Mouse (Mus musculus) hindbrain, embryonic 16.5 days (tissue): ENCODE results near the gene Itgae. TPM values are rescaled to one million over a fixed set of nuclear protein-coding genes. Genes with fewer than 3 reads are reported as not detected.

Experiments
- ATAC-seq: fragments of 200-750 bp; cut with Nextera tagmentation; 2 replicates; pipeline ENCODE4 v1.8.0; 2017; ENCODE audit warnings: moderate TSS enrichment, moderate library complexity
- H3K27ac ChIP-seq: fragments of 300-500 bp; sonication (generic); 2 replicates; pipeline ENCODE4 v1.5.1; 2014; ENCODE audit warnings: low read depth, mild to moderate bottlenecking, control low read depth, low read length, moderate library complexity
- H3K27me3 ChIP-seq: fragments of 300-500 bp; sonication (generic); replicated peaks from 2 replicates; pipeline ENCODE4 v1.6.1; 2014; ENCODE audit warnings: low read length; ENCODE audit not compliant: control insufficient read depth, insufficient read depth
- H3K36me3 ChIP-seq: fragments of 300-500 bp; sonication (generic); 2 replicates; pipeline ENCODE4 v1.6.1; 2014; ENCODE audit warnings: mild to moderate bottlenecking, low read length, moderate library complexity, mixed read lengths; ENCODE audit not compliant: control insufficient read depth, insufficient read depth
- H3K4me1 ChIP-seq: fragments of 300-500 bp; sonication (generic); 2 replicates; pipeline ENCODE4 v1.6.1; 2014; ENCODE audit warnings: low read depth, low read length; ENCODE audit not compliant: control insufficient read depth, insufficient read depth
- H3K4me2 ChIP-seq: fragments of 300-500 bp; sonication (generic); 2 replicates; pipeline ENCODE4 v1.6.1; 2014; ENCODE audit warnings: mild to moderate bottlenecking, low read length, control low read depth, moderate library complexity
- H3K4me3 ChIP-seq: fragments of 300-500 bp; sonication (generic); 2 replicates; pipeline ENCODE4 v1.5.1; 2014; ENCODE audit warnings: mild to moderate bottlenecking, low read length, control low read depth, moderate library complexity
- H3K9ac ChIP-seq: fragments of 300-500 bp; sonication (generic); 2 replicates; pipeline ENCODE4 v1.6.1; 2014; ENCODE audit warnings: low read depth, mild to moderate bottlenecking, control low read depth, low read length, moderate library complexity
- H3K9me3 ChIP-seq: fragments of 300-500 bp; sonication (generic); 2 replicates; pipeline ENCODE4 v1.6.1; 2014; ENCODE audit warnings: mild to moderate bottlenecking, low read length, moderate library complexity; ENCODE audit not compliant: control insufficient read depth
- WGBS: fragments of 180-500 bp; shearing (Covaris S2); extraction: QIAGEN DNeasy Blood & Tissue Kit; methylation state at CpG from one replicate; pipeline ENCODE4 v1.1.7; 2014; 5-methylcytosine and 5-hydroxymethylcytosine counted together
- polyA plus RNA-seq: library from polyadenylated mRNA; unstranded; fragments of >200 nt; fragmentation: Nextera tagmentation; extraction: Ambion mirVana; gene quantifications from 2 replicates; pipeline ENCODE4 v1.2.1, GENCODE M21; 2015

Itgae gene
- 0.19 and 0.33 TPM in 2 replicates for polyA plus RNA-seq

DNA sequence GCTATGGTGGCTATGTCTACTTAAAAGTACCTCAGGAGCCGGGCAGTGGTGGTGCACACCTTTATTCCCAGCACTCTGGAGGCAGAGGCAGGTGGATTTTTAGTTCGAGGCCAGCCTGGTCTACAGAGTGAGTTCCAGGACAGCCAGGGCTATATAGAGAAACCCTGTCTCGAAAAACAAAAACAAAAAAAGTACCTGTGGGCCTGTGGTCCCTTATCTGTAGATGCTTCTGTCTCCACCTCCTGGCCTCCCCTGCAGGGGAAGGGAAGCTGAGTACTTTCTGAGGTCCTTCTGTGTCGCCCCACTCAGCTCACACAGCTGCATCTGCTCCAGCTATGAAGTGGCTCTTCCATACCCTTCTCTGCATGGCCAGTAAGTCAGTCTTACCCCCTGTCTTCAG is at the start of gene Itgae:
Gene Itgae, plus strand, starts transcription at position 301 of the 400 bp plus-strand sequence.
- H3K4me2 ChIP-seq = no peak within 1 kb of the TSS
- H3K9me3 ChIP-seq = no peaks in the 10 kb centered on the region
- H3K36me3 ChIP-seq = no peaks in the 10 kb centered on the region
- no peak within 1 kb of the TSS for H3K4me3 ChIP-seq
- H3K9ac ChIP-seq = no peak within 1 kb of the TSS
- ATAC-seq = no peak
- H3K4me1 ChIP-seq = no peaks in the 10 kb centered on the region
- no peak within 1 kb of the TSS for H3K27ac ChIP-seq
- H3K27me3 ChIP-seq = no peaks in the 10 kb centered on the region
- 84% methylated on average over 4 of the region's 4 CpGs for WGBS

DNA sequence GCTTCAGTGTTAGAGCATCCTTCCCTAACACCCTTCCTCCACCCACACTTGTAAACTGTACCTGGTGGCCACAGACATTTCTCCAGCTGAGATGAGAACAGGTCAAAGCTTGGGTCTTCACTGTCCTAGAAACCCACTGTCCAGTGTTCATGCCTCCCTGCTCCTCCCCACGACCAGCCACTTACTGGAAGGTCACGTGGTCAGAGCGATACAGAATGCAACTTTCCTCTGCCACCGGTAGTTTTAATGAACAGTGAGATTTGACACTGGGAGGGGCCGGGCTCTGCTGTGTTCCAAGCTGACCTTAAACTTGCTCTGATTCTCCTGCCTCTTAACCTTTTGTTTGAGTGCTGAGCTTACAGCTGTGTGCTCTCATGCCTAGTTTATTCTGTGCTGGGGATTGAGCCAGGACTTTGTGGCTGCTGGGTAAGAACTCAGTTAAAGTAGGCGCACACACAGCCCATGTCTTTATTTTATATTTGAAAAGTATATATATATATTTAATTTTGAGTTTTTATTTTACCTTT is 46.1 kb upstream of the Itgae start:
- Histone ChIP-seq H3K9me3 (no peaks in the 10 kb centered on the region), H3K4me3 (no peak overlapping the region), H3K36me3 (0 out of 2 replicates have a peak, but pooled peaks cover 2% of the 10 kb centered on the region), H3K27me3 (no peaks in the 10 kb centered on the region), H3K27ac (no peak overlapping the region), H3K4me2 (no peak overlapping the region), H3K4me1 (peaks cover 11% of the 10 kb centered on the region), H3K9ac (no peak overlapping the region)
- WGBS = 63% methylated on average over 6 of the region's 6 CpGs
- ATAC-seq = no peak

DNA sequence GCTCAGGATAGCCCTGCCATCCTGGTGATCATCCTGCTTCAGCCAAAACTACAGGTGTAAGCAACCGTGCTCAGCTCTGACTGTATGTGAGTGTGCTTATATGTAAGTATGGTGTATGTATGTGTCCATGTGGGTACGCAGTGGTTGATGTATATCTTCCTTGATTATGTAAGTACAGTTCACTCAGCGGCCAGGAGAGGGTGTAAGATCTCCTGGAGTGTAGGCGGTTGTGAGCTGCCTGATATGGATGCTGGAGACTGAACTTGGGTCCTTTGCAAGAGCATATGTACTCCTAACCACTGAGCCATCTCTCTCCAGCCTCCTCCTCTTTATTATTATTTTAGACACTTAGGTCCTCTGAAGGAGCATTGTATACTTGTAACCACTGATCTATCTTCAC is 45.6 kb upstream of the Itgae start:
- Histone ChIP-seq H3K9ac (no peak overlapping the region), H3K27me3 (no peaks in the 10 kb centered on the region), H3K4me1 (peaks cover 14% of the 10 kb centered on the region), H3K9me3 (no peaks in the 10 kb centered on the region), H3K4me2 (no peak overlapping the region), H3K4me3 (no peak overlapping the region), H3K36me3 (0 out of 2 replicates have a peak, but pooled peaks cover 2% of the 10 kb centered on the region), H3K27ac (no peak overlapping the region)
- 70% methylated on average over 4 of the region's 4 CpGs for WGBS
- ATAC-seq = no peak

DNA sequence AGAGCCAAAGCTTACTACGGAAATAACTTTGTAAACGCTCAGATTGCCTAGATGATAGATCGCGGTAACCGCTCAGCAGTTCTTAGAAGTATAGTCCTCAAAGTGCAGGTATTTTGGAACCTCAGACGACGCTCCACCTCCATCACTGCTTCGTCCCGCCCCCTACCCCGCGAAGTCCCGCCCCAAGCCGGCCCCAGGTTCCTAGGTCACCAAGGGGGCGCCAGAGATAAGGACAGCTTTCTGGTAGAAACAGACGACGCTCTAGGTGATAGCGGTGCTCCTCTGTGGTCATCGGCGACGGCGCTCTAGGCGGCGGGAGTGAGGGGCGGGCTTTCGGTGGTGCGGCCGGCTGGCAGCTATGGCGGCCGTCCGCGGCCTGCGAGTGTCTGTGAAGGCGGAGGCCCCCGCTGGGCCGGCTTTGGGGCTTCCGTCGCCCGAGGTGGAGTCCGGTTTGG is 42.8 kb upstream of the Itgae start, which contains the start of gene Ncbp3:
Gene Ncbp3, plus strand, starts transcription at position 242 of the 455 bp plus-strand sequence.
- Histone ChIP-seq H3K9me3 (no peaks in the 10 kb centered on the region), H3K27me3 (no peaks in the 10 kb centered on the region), H3K4me2 (peak within 1 kb of the TSS; percentile 72), H3K27ac (peak within 1 kb of the TSS; percentile 87), H3K36me3 (no peaks in the 10 kb centered on the region), H3K4me3 (peak within 1 kb of the TSS; percentile 80), H3K4me1 (peaks cover 14% of the 10 kb centered on the region), H3K9ac (peak within 1 kb of the TSS; percentile 89)
- under 1% methylated on average over 39 of the region's 39 CpGs for WGBS
- ATAC-seq = peak; percentile 97

DNA sequence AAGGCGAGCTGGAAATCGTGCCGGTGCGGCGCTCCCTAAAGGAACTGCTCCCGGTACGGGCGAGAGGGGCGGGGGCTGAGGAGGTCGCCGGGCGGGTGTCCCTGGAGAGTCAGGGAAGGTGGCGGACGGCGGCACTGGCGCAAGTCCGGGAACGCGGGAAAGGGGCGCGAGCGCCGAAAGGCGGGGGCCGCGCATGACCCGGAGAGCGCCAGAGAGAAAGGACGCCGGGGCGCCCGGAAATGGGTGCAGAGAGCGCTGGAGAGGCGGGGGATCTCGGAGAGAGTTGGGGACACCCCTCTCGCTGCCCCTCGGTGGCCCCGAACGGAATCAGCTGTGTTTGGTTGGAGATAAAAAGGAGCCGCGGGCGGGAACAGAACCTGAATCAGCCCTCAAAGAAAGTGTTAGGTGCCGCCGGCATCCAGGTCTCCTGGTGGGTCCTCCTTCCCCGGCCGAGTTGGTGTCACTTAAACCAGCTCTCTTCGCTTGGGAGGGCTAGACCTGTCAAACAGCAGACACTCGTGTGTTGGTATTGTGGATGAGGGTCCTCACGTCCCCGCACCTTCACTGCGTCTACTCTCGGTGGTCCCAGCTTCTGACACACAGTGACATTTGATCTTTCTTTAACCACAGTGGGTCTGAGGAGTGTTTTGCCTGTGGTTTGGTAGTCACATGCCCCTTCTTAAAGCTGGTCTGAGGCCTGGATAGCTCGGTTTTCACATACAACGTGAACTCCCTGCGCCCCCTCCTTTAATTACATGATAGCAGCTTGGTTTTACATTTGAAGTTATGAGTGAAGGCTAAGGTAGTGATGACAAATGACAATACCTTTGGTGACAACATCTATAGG is 42.1 kb upstream of the Itgae start:
- peak overlapping the region; percentile 89 for H3K9ac ChIP-seq
- peak overlapping the region; percentile 87 for H3K27ac ChIP-seq
- peak overlapping the region; percentile 72 for H3K4me2 ChIP-seq
- H3K4me3 ChIP-seq = peak overlapping the region; percentile 80
- no peaks in the 10 kb centered on the region for H3K36me3 ChIP-seq
- peak; percentile 78 for ATAC-seq
- H3K4me1 ChIP-seq = peaks cover 14% of the 10 kb centered on the region
- 2% methylated on average over 53 of the region's 55 CpGs for WGBS
- no peaks in the 10 kb centered on the region for H3K27me3 ChIP-seq
- no peaks in the 10 kb centered on the region for H3K9me3 ChIP-seq

DNA sequence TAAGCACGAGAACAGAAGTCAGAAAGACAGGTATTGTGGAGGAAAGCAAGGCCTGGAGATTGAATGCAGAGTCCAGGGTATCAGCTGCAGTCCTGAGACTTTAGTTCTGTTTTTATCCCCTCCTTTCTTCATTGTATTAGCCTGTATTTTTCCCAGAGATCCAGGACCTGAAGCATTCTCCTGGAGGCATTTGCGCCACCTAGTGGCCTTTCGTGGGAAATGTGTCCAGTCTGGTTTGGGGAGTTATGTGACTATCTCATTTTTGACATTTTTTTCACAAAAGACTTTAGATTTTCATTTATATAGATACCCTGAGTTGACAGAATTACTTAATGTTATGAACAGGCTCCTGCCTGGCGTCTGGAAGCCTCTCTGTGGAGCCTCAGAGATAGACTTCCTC is 41.0 kb upstream of the Itgae start:
- peak overlapping the region; percentile 72 for H3K4me2 ChIP-seq
- H3K27me3 ChIP-seq = no peaks in the 10 kb centered on the region
- H3K36me3 ChIP-seq = 0 out of 2 replicates have a peak, but pooled peaks cover 7% of the 10 kb centered on the region
- H3K4me3 ChIP-seq = peak overlapping the region; percentile 80
- H3K27ac ChIP-seq = no peak overlapping the region
- ATAC-seq = no peak
- 2% methylated on average over 4 of the region's 4 CpGs for WGBS
- peaks cover 14% of the 10 kb centered on the region for H3K4me1 ChIP-seq
- no peaks in the 10 kb centered on the region for H3K9me3 ChIP-seq
- peak overlapping the region; percentile 43; the same call in 1 of the 2 replicates for H3K9ac ChIP-seq

DNA sequence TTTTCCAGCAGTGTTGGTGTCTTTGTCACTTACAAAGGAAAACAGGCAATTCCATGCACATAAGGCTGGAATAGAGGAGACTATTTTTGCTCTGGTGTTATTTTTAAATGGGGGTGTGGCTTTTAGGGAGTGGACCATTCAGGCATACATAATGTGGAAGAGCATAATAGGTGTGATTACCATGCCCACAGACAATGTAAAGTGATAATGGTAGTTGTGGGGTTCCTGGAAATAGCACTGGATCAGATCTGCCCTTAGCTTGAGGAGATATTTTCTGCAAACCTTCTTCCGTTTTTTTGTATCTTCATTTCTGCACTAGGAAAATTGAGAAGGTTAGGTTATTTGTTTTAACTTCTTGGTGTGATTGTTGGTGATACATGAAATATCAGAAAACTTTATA is 37.6 kb upstream of the Itgae start:
- ATAC-seq = no peak
- Histone ChIP-seq H3K4me3 (no peak overlapping the region), H3K9ac (no peak overlapping the region), H3K4me2 (no peak overlapping the region), H3K36me3 (peaks cover 18% of the 10 kb centered on the region; the same call in 1 of the 2 replicates), H3K9me3 (no peaks in the 10 kb centered on the region), H3K27me3 (no peaks in the 10 kb centered on the region), H3K27ac (no peak overlapping the region), H3K4me1 (peaks cover 12% of the 10 kb centered on the region)
- WGBS = 93% methylated on average over 1 of the region's 1 CpGs

DNA sequence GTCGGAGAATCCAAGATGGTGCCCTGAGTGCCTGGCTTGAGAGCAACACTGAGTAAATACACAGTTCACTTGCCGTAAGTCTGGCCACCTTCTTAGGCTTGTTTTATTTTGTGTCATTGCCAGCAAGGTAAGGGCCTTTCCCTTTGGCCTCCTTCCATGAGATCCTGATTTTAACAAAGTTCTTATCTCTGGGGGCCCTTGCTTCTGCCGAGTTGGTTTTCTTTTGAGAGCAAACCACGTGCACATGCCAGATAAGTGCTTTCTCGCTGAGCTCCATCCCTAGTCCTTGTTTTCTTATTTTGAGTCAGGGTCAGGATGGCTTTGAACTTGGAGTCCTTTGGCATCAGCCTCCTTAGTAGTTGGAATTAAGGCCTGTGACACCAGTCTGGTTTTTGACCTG is 32.7 kb upstream of the Itgae start:
- Histone ChIP-seq H3K27me3 (no peaks in the 10 kb centered on the region), H3K9ac (no peak overlapping the region), H3K4me3 (no peak overlapping the region), H3K36me3 (peaks cover 21% of the 10 kb centered on the region; the same call in 1 of the 2 replicates), H3K27ac (no peak overlapping the region), H3K9me3 (no peaks in the 10 kb centered on the region), H3K4me1 (no peaks in the 10 kb centered on the region), H3K4me2 (no peak overlapping the region)
- ATAC-seq = no peak
- 91% methylated on average over 5 of the region's 5 CpGs for WGBS

DNA sequence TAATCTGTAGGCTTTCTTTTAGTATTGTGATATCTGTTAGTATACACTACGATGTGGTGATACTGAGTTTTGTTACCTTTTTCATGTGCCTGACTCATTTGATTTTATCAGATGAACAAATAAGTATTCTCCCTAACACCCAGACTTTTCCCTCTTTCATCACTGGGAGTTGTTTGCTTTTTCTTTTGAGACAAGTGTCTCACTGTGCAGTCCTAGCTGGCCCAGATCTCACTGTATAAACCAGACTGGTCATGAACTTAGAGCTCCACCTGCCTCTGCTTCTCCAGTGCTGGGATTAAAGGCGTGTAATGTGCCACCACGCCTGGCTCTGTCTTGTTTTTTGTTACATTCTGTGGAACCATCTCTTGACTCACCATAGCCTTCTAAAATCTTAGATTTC is 30.8 kb upstream of the Itgae start:
- whole genome bisulfite sequencing = 91% methylated on average over 3 of the region's 3 CpGs
- H3K36me3 ChIP-seq = peaks cover 14% of the 10 kb centered on the region; the same call in 1 of the 2 replicates
- H3K27me3 ChIP-seq = no peaks in the 10 kb centered on the region
- H3K9me3 ChIP-seq = no peaks in the 10 kb centered on the region
- no peak overlapping the region for H3K27ac ChIP-seq
- H3K9ac ChIP-seq = no peak overlapping the region
- H3K4me1 ChIP-seq = no peaks in the 10 kb centered on the region
- H3K4me3 ChIP-seq = no peak overlapping the region
- no peak for ATAC-seq
- no peak overlapping the region for H3K4me2 ChIP-seq
